Mouse (Mus musculus) frontal cortex, adult 2 months (tissue): ENCODE measurements around the gene Arrdc1. TPM values are rescaled to one million over a fixed set of nuclear protein-coding genes. Genes with fewer than 3 reads are reported as not detected.
"Not testable (repeated sequence)": the region's sequence is repeated elsewhere in the genome, so short reads cannot be mapped to it uniquely, and the experiment has no call there.

Source experiments
- DNase-seq, 2 experiments: peaks; one replicate each; pipeline ENCODE4 v3.0.0; 2022; ENCODE audit warnings: low spot score in 1 of 2; ENCODE audit errors: extremely low spot score in 1 of 2
- polyA plus RNA-seq: library from polyadenylated mRNA; depleted of rRNA; stranded (reverse); fragments of >200 nt; gene quantifications from 2 replicates; pipeline ENCODE4 v1.2.3, GENCODE M21; 2012; rRNA removed

Gene Arrdc1
- 30.8 and 37.2 TPM in 2 replicates for polyA plus RNA-seq

GRCm38 (mm10) chr2:24935057-24935796 is at the start of gene Arrdc1:
Gene Arrdc1, minus strand, starts transcription at chr2:24935252.
- peak; percentile 80 to 85 for DNase-seq

- no peak for DNase-seq
Observed at GRCm38 (mm10) chr2:24976960-24977359, 41.9 kb upstream of the Arrdc1 start.

GRCm38 (mm10) chr2:24975704-24976297 is 40.7 kb upstream of the Arrdc1 start, which contains the start of gene Pnpla7:
Gene Pnpla7, plus strand, starts transcription at chr2:24976033.
- DNase-seq = peak; percentile 41 to 63

GRCm38 (mm10) chr2:24974906-24975703 is 40.1 kb upstream of the Arrdc1 start, which contains the start of gene Mrpl41:
Gene Mrpl41, minus strand, starts transcription at chr2:24975098.
- peak; percentile 96 to 97 for DNase-seq

GRCm38 (mm10) chr2:24974452-24974851 is 39.4 kb upstream of the Arrdc1 start:
- DNase-seq = peak in 1 of 2 experiments; percentile 25

- no peak for DNase-seq
Observed at GRCm38 (mm10) chr2:24970386-24970785, 35.3 kb upstream of the Arrdc1 start.

- DNase-seq = peak; percentile 70 to 95
Observed at GRCm38 (mm10) chr2:24962304-24963000, 27.4 kb upstream of the Arrdc1 start, which contains the start of gene Dph7. Gene Dph7, plus strand, starts transcription at chr2:24962400.

- peak in 1 of 2 experiments; percentile 31 for DNase-seq
Observed at GRCm38 (mm10) chr2:24960910-24961309, 25.9 kb upstream of the Arrdc1 start.

GRCm38 (mm10) chr2:24952537-24953055 is 17.5 kb upstream of the Arrdc1 start:
- DNase-seq = no peak

- no peak for DNase-seq
Observed at GRCm38 (mm10) chr2:24950189-24950535, 15.1 kb upstream of the Arrdc1 start.

GRCm38 (mm10) chr2:24949421-24950188 is 14.6 kb upstream of the Arrdc1 start, which contains the start of gene Zmynd19:
Gene Zmynd19, plus strand, starts transcription at chr2:24949792.
- peak; percentile 93 to 98 for DNase-seq

- DNase-seq = not testable (repeated sequence)
Observed at GRCm38 (mm10) chr2:24944304-24944703, 9.3 kb upstream of the Arrdc1 start.

- DNase-seq = no peak
Observed at GRCm38 (mm10) chr2:24942092-24942491, 7.0 kb upstream of the Arrdc1 start.

- no peak for DNase-seq
Observed at GRCm38 (mm10) chr2:24934441-24934963, 550 bp downstream of the Arrdc1 start.

- DNase-seq = no peak
Observed at GRCm38 (mm10) chr2:24929593-24929992, 5.5 kb downstream of the Arrdc1 start.

GRCm38 (mm10) chr2:24929119-24929518 is 5.9 kb downstream of the Arrdc1 start:
- DNase-seq = no peak

GRCm38 (mm10) chr2:24927810-24928479 is 7.1 kb downstream of the Arrdc1 start:
- no peak for DNase-seq

GRCm38 (mm10) chr2:24926965-24927358 is 8.1 kb downstream of the Arrdc1 start:
- DNase-seq = no peak
